Mouse (Mus musculus): ENCODE data around the gene Sytl1. TPM values are rescaled to one million over a fixed set of nuclear protein-coding genes. Genes with fewer than 3 reads are reported as not detected.
A peak's percentile ranks its signal among the peaks of the same experiment; 100 is the strongest.

Gene Sytl1
- polyA plus RNA-seq, 1 experiment from 2014 or later = 2.5 TPM

DNA sequence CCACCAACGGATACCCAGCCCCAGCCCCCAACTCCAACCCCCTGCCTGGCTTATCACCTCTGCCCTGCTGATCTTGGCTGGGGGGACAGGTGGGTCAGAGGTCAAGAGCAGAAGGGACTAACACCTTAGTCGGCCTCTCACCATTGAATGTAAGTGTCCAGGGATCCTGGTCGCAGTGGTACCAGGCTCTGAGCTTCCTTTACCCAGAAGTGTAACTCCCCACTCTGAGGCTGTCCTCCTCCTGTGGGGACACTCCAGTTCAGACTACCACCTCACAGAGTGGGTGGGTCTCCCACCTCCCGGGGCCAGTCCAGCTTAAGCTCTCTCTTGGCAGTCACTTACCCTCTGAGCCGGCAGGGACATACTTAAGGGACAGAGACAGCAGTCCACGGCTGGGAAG, 7.5 kb downstream of the Sytl1 start:
- no peak overlapping the region for H3K27ac ChIP-seq
- no peaks in the 10 kb centered on the region for H3K36me3 ChIP-seq
- WGBS = 65% methylated on average over 6 of the region's 6 CpGs
- no peaks in the 10 kb centered on the region for H3K9me3 ChIP-seq (replicated peaks)
- no peak for DNase-seq (ENCODE audit: low spot score)
- peaks cover 87% of the 10 kb centered on the region for H3K27me3 ChIP-seq (ENCODE audit: low read depth, poor library complexity, severe bottlenecking)
- H3K4me3 ChIP-seq = no peak overlapping the region
- H3K4me1 ChIP-seq = peaks cover 28% of the 10 kb centered on the region

DNA sequence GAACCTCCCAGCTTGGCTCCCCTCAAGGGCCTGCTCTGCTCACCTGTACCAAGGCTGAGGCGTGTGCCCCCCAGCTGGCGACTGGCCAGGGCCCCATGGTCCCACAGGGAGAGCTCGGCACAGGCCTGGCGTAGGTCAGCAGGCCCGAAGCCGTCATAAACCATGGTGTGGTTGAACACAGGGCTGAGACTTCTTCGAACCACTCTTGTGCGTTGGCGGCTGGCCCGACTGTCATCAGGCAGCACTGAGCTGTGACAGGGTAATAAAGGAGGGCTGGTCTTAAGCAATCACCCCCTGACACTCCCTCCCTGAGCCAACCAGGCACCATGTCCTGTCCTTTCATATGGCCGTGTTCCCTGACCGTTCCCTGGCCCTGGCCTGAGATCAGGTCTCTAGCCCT, 9.5 kb downstream of the Sytl1 start:
- Histone ChIP-seq H3K4me1 (peaks cover 35% of the 10 kb centered on the region), H3K27me3 (ENCODE audit: low read depth, poor library complexity, severe bottlenecking) (peaks cover 98% of the 10 kb centered on the region), H3K4me3 (no peak overlapping the region), H3K9me3 (replicated peaks) (no peaks in the 10 kb centered on the region), H3K27ac (no peak overlapping the region), H3K36me3 (no peaks in the 10 kb centered on the region)
- DNase-seq (ENCODE audit: low spot score) = no peak
- WGBS = 59% methylated on average over 12 of the region's 12 CpGs

DNA sequence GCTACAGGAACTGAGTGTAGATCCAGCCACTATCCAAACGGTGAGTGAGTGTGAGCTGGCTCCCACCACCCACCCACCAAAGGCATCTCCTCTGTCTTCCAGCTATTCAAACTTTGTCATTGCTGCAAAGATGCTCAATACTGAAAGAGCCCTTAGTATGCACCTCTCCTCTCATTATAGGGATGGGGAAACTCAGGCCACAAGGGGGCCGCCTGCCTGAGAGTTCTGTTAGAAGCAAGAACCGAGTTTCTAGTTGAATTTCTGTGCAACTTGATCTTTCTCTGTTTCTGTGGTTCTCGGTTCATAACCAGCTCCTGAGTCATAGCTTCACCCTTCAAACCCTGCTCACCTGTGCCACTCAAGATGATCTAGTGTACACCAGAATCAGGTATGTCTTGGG, 10.8 kb downstream of the Sytl1 start:
- WGBS = 44% methylated on average over 4 of the region's 4 CpGs
- Histone ChIP-seq H3K27ac (no peak overlapping the region), H3K4me1 (peaks cover 31% of the 10 kb centered on the region), H3K9me3 (replicated peaks) (no peaks in the 10 kb centered on the region), H3K4me3 (no peak overlapping the region; the same call in 1 of the 2 replicates), H3K27me3 (ENCODE audit: low read depth, poor library complexity, severe bottlenecking) (peaks cover 100% of the 10 kb centered on the region), H3K36me3 (no peaks in the 10 kb centered on the region)
- no peak for DNase-seq (ENCODE audit: low spot score)

- peak overlapping the region; percentile 61; the same call in 1 of the 2 replicates for H3K27ac ChIP-seq
- H3K4me1 ChIP-seq = peaks cover 31% of the 10 kb centered on the region
- no peaks in the 10 kb centered on the region for H3K36me3 ChIP-seq
- peak overlapping the region; percentile 57 for H3K4me3 ChIP-seq
- WGBS = under 1% methylated on average over 31 of the region's 31 CpGs
- DNase-seq (ENCODE audit: low spot score) = peak; percentile 61
- peaks cover 100% of the 10 kb centered on the region for H3K27me3 ChIP-seq (ENCODE audit: low read depth, poor library complexity, severe bottlenecking)
- H3K9me3 ChIP-seq (replicated peaks) = no peaks in the 10 kb centered on the region
These were observed 11.7 kb downstream of the Sytl1 start for GRCm38 (mm10) chr4:133251214-133251613.

- H3K27ac ChIP-seq = 0 out of 2 replicates have a peak overlapping the region, but pooled peaks have one; percentile 59
- H3K4me1 ChIP-seq = peaks cover 31% of the 10 kb centered on the region
- no peaks in the 10 kb centered on the region for H3K36me3 ChIP-seq
- WGBS = 3% methylated on average over 22 of the region's 22 CpGs
- no peaks in the 10 kb centered on the region for H3K9me3 ChIP-seq (replicated peaks)
- peaks cover 100% of the 10 kb centered on the region for H3K27me3 ChIP-seq (ENCODE audit: low read depth, poor library complexity, severe bottlenecking)
- DNase-seq (ENCODE audit: low spot score) = peak; percentile 96
- H3K4me3 ChIP-seq = peak overlapping the region; percentile 57
These were observed 12.3 kb downstream of the Sytl1 start for GRCm38 (mm10) chr4:133250609-133251008.

GRCm38 (mm10) chr4:133247806-133248449, 15.0 kb downstream of the Sytl1 start:
- H3K4me1 ChIP-seq = peaks cover 41% of the 10 kb centered on the region
- H3K27ac ChIP-seq = no peak overlapping the region
- DNase-seq (ENCODE audit: low spot score) = no peak
- 81% methylated on average over 13 of the region's 13 CpGs for WGBS
- no peaks in the 10 kb centered on the region for H3K9me3 ChIP-seq (replicated peaks)
- H3K36me3 ChIP-seq = no peaks in the 10 kb centered on the region
- no peak overlapping the region for H3K4me3 ChIP-seq
- peaks cover 99% of the 10 kb centered on the region for H3K27me3 ChIP-seq (ENCODE audit: low read depth, poor library complexity, severe bottlenecking)

DNA sequence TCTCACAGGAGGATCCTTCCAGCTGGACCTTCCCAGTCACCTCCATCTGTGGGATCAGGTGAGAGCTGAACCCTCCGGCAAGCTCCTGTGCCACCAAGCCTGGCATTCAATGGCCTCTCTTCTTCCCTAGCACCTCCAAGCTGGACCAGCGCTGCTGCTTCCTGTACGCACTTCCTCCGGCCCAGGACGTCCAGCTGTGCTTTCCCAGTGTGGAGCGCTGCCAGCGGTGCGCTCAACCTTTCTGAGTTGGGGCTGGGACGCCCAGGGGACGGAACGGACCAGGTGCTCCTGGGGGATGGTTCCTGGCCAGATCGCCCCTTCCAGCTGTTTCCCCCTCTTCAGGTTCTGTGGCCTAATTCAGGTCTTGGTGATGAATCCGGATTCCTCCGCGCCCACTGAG, 15.8 kb downstream of the Sytl1 start:
- Histone ChIP-seq H3K36me3 (no peaks in the 10 kb centered on the region), H3K4me3 (no peak overlapping the region), H3K27ac (no peak overlapping the region; the same call in 1 of the 2 replicates), H3K27me3 (ENCODE audit: low read depth, poor library complexity, severe bottlenecking) (peaks cover 99% of the 10 kb centered on the region), H3K9me3 (replicated peaks) (no peaks in the 10 kb centered on the region), H3K4me1 (peaks cover 46% of the 10 kb centered on the region)
- 31% methylated on average over 15 of the region's 15 CpGs for WGBS
- no peak for DNase-seq (ENCODE audit: low spot score)

- Histone ChIP-seq H3K36me3 (no peaks in the 10 kb centered on the region), H3K27ac (no peak overlapping the region), H3K9me3 (replicated peaks) (no peaks in the 10 kb centered on the region), H3K4me3 (no peak overlapping the region), H3K4me1 (peaks cover 45% of the 10 kb centered on the region), H3K27me3 (ENCODE audit: low read depth, poor library complexity, severe bottlenecking) (peaks cover 91% of the 10 kb centered on the region)
- WGBS = 74% methylated on average over 1 of the region's 1 CpGs
- DNase-seq (ENCODE audit: low spot score) = no peak
These were observed 18.6 kb downstream of the Sytl1 start for GRCm38 (mm10) chr4:133244289-133244688.

- WGBS = 46% methylated on average over 13 of the region's 13 CpGs
These were observed 19.4 kb downstream of the Sytl1 start for GRCm38 (mm10) chr4:133243538-133243937.

GRCm38 (mm10) chr4:133242710-133243109, 20.2 kb downstream of the Sytl1 start:
- H3K27me3 ChIP-seq (ENCODE audit: low read depth, poor library complexity, severe bottlenecking) = peaks cover 83% of the 10 kb centered on the region
- 63% methylated on average over 9 of the region's 9 CpGs for WGBS
- H3K9me3 ChIP-seq (replicated peaks) = no peaks in the 10 kb centered on the region

More at GRCm38 (mm10) chr4:133243538-133243937, 19.4 kb downstream of the Sytl1 start:
- Histone ChIP-seq H3K36me3 (no peaks in the 10 kb centered on the region), H3K27ac (peak overlapping the region; percentile 11), H3K4me1 (peaks cover 45% of the 10 kb centered on the region), H3K27me3 (ENCODE audit: low read depth, poor library complexity, severe bottlenecking) (peaks cover 90% of the 10 kb centered on the region), H3K9me3 (replicated peaks) (no peaks in the 10 kb centered on the region), H3K4me3 (no peak overlapping the region)
- no peak for DNase-seq (ENCODE audit: low spot score)

DNA sequence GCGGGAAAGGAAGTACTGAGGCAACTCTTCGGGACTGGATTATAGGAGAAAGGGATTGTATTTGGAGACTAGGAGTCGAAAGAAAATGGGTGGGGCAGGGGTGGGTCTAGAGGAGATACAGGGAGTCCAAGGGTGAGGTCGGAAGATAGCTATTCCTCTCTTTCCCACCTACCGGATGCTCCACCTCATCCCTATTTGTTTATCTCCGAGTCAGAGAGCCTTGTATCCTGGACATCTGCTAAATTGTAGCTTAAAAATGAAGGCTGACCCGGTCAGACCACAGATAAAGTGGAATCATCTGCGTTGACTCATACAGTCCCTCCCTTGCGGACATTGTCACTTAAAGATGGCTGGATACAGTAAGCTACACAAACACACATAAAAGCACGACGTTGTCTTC, 21.0 kb downstream of the Sytl1 start:
- Histone ChIP-seq H3K36me3 (no peaks in the 10 kb centered on the region), H3K4me3 (peak overlapping the region; percentile 76), H3K9me3 (replicated peaks) (no peaks in the 10 kb centered on the region), H3K27ac (0 out of 2 replicates have a peak overlapping the region, but pooled peaks have one; percentile 87), H3K27me3 (ENCODE audit: low read depth, poor library complexity, severe bottlenecking) (peaks cover 75% of the 10 kb centered on the region), H3K4me1 (peaks cover 39% of the 10 kb centered on the region)
- DNase-seq (ENCODE audit: low spot score) = no peak
- 37% methylated on average over 11 of the region's 11 CpGs for WGBS

More at GRCm38 (mm10) chr4:133242710-133243109, 20.2 kb downstream of the Sytl1 start:
- Histone ChIP-seq H3K4me3 (no peak overlapping the region), H3K36me3 (no peaks in the 10 kb centered on the region), H3K27ac (no peak overlapping the region), H3K4me1 (peaks cover 45% of the 10 kb centered on the region)
- DNase-seq (ENCODE audit: low spot score) = no peak

DNA sequence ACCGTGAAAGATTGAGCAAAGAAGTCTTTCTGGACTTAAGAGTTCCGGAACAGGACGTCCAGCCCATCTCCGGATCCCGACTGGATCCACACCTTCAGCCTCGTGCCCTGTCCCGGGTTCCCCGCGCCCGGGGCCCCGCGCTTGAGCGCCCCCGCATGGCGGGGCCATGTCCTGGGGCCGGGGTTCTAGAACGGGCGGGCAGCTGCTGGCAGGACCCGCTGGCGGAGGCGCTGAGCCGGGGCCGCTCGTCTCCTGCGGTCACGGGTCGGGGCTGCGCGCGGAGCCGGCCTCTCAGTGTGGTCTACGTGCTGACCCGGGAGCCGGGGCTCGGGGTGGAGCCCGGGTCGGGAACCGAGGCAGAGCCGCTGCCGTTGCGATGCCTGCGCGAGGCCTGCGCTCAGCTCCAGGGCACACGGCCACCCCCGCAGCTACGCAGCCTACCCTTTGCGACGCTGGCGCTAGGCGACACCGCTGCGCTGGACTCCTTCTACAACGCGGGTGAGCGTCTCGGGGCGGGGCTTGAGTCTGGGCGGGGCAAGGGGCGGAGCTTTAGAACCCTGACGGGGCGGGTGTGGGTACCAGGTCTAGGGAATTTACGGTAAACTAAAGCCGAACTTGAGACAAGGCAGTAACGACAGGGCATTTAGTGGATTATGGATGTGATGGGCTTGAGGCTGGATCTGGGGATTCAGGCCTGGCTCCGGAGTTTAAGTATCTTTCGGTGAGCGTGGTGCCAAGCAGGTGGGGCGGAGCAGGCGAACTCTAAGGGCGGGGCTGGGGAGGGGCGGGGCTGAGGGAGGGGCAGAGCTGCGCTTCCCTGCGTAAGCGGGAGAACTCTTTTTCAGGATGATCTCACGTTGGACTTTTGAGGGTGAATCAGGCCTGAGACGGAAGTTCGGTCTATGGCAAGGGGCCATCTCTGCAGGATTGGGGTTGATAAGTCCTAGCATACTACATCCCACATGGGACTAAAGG, 21.7 kb downstream of the Sytl1 start:
- H3K9me3 ChIP-seq (replicated peaks) = no peaks in the 10 kb centered on the region
- peak overlapping the region; percentile 76 for H3K4me3 ChIP-seq
- peak; percentile 95 for DNase-seq (ENCODE audit: low spot score)
- peaks cover 35% of the 10 kb centered on the region for H3K4me1 ChIP-seq
- WGBS = under 1% methylated on average over 78 of the region's 78 CpGs
- H3K36me3 ChIP-seq = no peaks in the 10 kb centered on the region
- peaks cover 68% of the 10 kb centered on the region for H3K27me3 ChIP-seq (ENCODE audit: low read depth, poor library complexity, severe bottlenecking)
- H3K27ac ChIP-seq = peak overlapping the region; percentile 87

GRCm38 (mm10) chr4:133240490-133240921, 22.4 kb downstream of the Sytl1 start, which contains the start of gene Map3k6:
TSS of gene Map3k6 (plus strand) at chr4:133240818.
- WGBS = 6% methylated on average over 16 of the region's 16 CpGs
- peaks cover 66% of the 10 kb centered on the region for H3K27me3 ChIP-seq (ENCODE audit: low read depth, poor library complexity, severe bottlenecking)

More at GRCm38 (mm10) chr4:133240490-133240921, 22.4 kb downstream of the Sytl1 start, which contains the start of gene Map3k6:
- H3K4me3 ChIP-seq = peak within 1 kb of the TSS; percentile 76
- peak within 1 kb of the TSS; percentile 87 for H3K27ac ChIP-seq
- H3K9me3 ChIP-seq (replicated peaks) = no peaks in the 10 kb centered on the region
- H3K4me1 ChIP-seq = peaks cover 35% of the 10 kb centered on the region
- H3K36me3 ChIP-seq = no peaks in the 10 kb centered on the region
- peak; percentile 60 for DNase-seq (ENCODE audit: low spot score)

All from limb, embryonic 10.5 days (tissue).